Mouse (Mus musculus) layer of hippocampus, postnatal 10 days (tissue): ENCODE results near the gene Gm4631. TPM values are rescaled to one million over a fixed set of nuclear protein-coding genes. Genes with fewer than 3 reads are reported as not detected.
"Not testable (repeated sequence)": the region's sequence is repeated elsewhere in the genome, so short reads cannot be mapped to it uniquely, and the experiment has no call there.

Experiments used
- DNase-seq, 2 experiments: peaks; one replicate each; pipeline ENCODE4 v3.0.0; 2021; ENCODE audit warnings: low spot score in 2 of 2
- long read RNA-seq: library from polyadenylated mRNA; stranded (forward); transcript quantifications from one replicate; pipeline ENCODE4 v2.0.0, GENCODE M21; 2023
- total RNA-seq, 2 experiments: library from RNA; stranded (reverse); gene quantifications; 2 replicates each; pipeline ENCODE4 v1.2.3; 2021

Gm4631 gene
- 10 to 100 TPM; 49.8 to 52.3 TPM for total RNA-seq
- long read RNA-seq, partial matches to known transcripts, result 6 of 7 reads
- long read RNA-seq, other reads (novel, unspliced or antisense), result 1 of 7 reads

- not testable (repeated sequence) for DNase-seq
Measured at GRCm38 (mm10) chr2:175338097-175338496, at the start of gene Gm4631. TSS of gene Gm4631 (minus strand) at chr2:175338197.

GRCm38 (mm10) chr2:175372136-175372535 is 34.1 kb upstream of the Gm4631 start, which contains the start of gene Zfp968:
TSS of gene Zfp968 (plus strand) at chr2:175372436.
- DNase-seq, result not testable (repeated sequence)

- DNase-seq, result not testable (repeated sequence)
Measured at GRCm38 (mm10) chr2:175274825-175275224, 63.2 kb downstream of the Gm4631 start, which contains the start of gene Gm14440. TSS of gene Gm14440 (plus strand) at chr2:175275125.

Other genes with a start within 250 kb of the Gm4631 start
- gene Gm14399, start 196.2 kb downstream of the Gm4631 start, total RNA-seq, result 10 to 100 TPM; 13.6 to 15.0 TPM
- gene Gm14443, start 162.3 kb downstream of the Gm4631 start, total RNA-seq, result 1 to 10 TPM; 3.3 to 3.5 TPM
- 100 to 1,000 TPM in 1 of 2 experiments, 10 to 100 TPM in 1; 84.9 to 107 TPM for gene Gm14391, start 131.3 kb downstream of the Gm4631 start, total RNA-seq
- gene Gm14440, start 63.1 kb downstream of the Gm4631 start, total RNA-seq, result 1 to 10 TPM; 6.0 to 7.1 TPM
- gene Zfp968, start 34.2 kb upstream of the Gm4631 start, total RNA-seq, result 1 to 10 TPM; 3.1 to 6.9 TPM
- gene Gm4724, start 97.6 kb upstream of the Gm4631 start, total RNA-seq, result 10 to 100 TPM; 16.0 to 18.3 TPM
- 1 to 10 TPM; 5.6 to 6.5 TPM for gene Zfp965, start 131.8 kb upstream of the Gm4631 start, total RNA-seq